Mouse (Mus musculus): ENCODE measurements around the gene Sohlh1. TPM values are rescaled to one million over a fixed set of nuclear protein-coding genes. Genes with fewer than 3 reads are reported as not detected.
"Not testable (repeated sequence)": the region's sequence is repeated elsewhere in the genome, so short reads cannot be mapped to it uniquely, and the experiment has no call there.

Sohlh1 gene
- polyA plus RNA-seq, 1 experiment from 2014 or later, result not detected

DNA sequence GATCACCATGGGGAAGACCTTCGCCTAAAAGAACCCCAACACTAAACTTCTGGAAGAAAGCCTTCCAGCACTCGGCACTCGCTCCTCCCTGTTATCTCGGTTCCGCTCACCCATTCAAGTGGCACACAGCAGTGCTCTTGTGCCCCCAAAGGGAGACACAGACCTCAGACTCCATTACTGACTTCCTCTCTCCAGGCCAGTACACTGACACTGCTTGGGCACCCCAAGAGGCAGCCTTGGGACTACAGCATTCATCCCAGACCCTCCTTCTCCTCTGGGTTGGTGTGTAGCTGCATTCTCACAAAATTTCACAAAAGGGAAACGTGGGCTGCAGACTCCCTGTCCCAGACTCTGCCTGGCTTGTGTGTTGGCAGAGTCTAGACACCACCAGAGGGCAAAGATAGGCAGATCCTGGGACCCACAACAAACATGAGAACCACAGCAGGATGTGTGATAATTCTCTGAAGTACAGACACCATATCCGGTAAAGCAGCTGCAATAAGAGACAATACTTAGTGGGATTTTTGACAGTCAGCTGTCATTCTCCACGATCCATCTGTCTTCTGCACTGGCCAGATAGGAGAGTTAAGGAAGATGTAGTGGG, 18.6 kb downstream of the Sohlh1 start:
- DNase-seq (ENCODE audit: low spot score), result no peak

DNA sequence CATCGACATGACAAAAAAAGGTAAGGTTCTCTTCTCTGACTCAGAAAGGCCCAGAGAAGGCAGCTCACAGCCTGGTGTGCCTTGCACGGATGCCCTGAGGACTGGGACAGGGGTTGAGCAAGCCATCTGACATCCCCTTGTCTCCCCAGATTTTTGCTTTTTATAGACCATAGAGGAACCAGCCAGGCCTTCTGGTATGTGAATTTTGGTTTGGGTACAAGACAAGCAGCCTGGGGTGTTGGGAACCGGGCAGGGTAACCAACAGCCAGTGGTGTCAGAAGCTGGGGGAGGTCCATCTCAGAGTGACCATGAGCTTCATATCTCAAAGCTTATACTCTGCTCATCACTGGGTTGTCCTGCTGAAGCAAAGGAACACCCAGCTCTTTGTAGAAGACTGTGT, 22.3 kb downstream of the Sohlh1 start:
- H3K36me3 ChIP-seq, result no peaks in the 10 kb centered on the region
- H3K4me1 ChIP-seq, result no peaks in the 10 kb centered on the region
- H3K9me3 ChIP-seq, result no peaks in the 10 kb centered on the region
- no peak overlapping the region for H3K4me3 ChIP-seq
- no peak for DNase-seq (ENCODE audit: low spot score)
- no peaks in the 10 kb centered on the region for H3K27me3 ChIP-seq (ENCODE audit: insufficient read depth, poor library complexity, severe bottlenecking)
- 78% methylated on average over 3 of the region's 3 CpGs for WGBS
- no peak overlapping the region for H3K27ac ChIP-seq

More for the DNA sequence above, 18.6 kb downstream of the Sohlh1 start:
- no peaks in the 10 kb centered on the region; the same call in 1 of the 2 replicates for H3K27me3 ChIP-seq (ENCODE audit: insufficient read depth, poor library complexity, severe bottlenecking)
- H3K9me3 ChIP-seq, result no peaks in the 10 kb centered on the region
- H3K27ac ChIP-seq, result no peak overlapping the region
- no peak overlapping the region for H3K4me3 ChIP-seq
- no peaks in the 10 kb centered on the region for H3K4me1 ChIP-seq
- H3K36me3 ChIP-seq, result no peaks in the 10 kb centered on the region
- 71% methylated on average over 8 of the region's 8 CpGs for WGBS

DNA sequence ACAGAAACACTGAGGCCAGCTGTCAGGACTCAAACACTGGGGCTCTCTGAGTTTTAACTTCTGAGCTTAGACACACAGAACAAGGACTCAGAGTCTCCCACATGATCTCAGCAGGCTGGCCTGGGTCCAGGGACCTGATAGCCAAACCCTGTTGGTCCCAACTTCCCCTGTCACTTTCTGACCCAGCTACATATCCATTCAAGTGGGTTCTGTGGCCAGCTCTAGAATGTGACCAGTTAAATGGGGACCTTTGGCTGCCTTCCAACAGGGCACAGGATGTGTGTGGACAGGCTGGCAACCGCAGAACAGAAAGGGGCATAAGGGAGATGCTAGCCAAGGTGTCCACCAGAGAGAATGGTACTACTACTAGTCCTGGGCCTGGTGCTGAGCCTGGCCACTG, 24.2 kb downstream of the Sohlh1 start, which contains the start of gene Lcn9:
TSS of gene Lcn9 (plus strand) at position 348 of the 400 bp plus-strand sequence.
- Histone ChIP-seq H3K27ac (no peak within 1 kb of the TSS), H3K4me3 (no peak within 1 kb of the TSS), H3K4me1 (no peaks in the 10 kb centered on the region), H3K27me3 (ENCODE audit: insufficient read depth, poor library complexity, severe bottlenecking) (no peaks in the 10 kb centered on the region), H3K9me3 (no peaks in the 10 kb centered on the region), H3K36me3 (no peaks in the 10 kb centered on the region)
- no peak for DNase-seq (ENCODE audit: low spot score)
- WGBS, result 72% methylated on average over 1 of the region's 1 CpGs

DNA sequence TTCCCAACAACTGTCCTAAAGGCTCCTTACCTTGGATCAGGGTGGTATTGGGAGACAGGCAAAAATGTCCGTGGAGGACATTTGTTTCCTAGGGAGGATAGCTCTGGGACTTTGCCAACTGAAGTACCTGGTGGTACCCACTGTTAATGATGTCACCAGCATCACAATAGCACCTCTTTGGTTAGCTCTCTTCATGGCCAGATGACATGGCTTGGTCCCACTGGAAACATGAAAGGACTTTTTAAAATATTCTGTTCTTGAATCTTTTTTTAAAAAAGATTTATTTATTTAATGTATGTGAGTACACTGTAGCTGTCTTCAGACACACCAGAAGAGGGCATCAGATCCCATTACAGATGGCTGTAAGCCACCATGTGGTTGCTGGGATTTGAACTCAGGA, 31.3 kb downstream of the Sohlh1 start, which contains the start of gene Glt6d1:
TSS of gene Glt6d1 (minus strand) at position 101 of the 400 bp plus-strand sequence.
- H3K36me3 ChIP-seq; H3K27ac ChIP-seq; DNase-seq (ENCODE audit: low spot score); H3K4me1 ChIP-seq; H3K4me3 ChIP-seq; H3K27me3 ChIP-seq (ENCODE audit: insufficient read depth, poor library complexity, severe bottlenecking); H3K9me3 ChIP-seq: not testable (repeated sequence)
- 73% methylated on average over 1 of the region's 1 CpGs for WGBS

DNA sequence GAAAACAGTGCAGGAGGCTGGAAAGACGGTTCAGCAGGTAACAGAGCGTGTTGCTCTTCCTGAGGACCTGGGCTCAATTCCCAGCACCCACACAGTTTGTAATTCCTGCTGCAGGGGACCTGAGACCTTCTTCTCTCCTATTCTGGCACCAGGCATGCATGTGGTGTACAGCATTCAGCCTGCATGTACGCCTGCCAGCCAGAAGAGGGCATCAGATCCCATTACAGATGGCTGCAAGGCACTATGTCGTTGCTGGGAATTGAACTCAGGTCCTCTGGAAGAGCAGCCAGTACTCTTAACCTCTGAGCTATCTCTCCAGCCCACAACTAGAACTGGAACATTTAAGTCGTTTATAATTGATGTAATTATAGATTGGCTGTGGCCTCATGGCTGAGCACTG, 33.7 kb downstream of the Sohlh1 start:
- Histone ChIP-seq H3K9me3 (no peaks in the 10 kb centered on the region), H3K4me3 (no peak overlapping the region), H3K4me1 (no peaks in the 10 kb centered on the region), H3K27ac (no peak overlapping the region), H3K36me3 (no peaks in the 10 kb centered on the region), H3K27me3 (ENCODE audit: insufficient read depth, poor library complexity, severe bottlenecking) (peaks cover 6% of the 10 kb centered on the region; the same call in 1 of the 2 replicates)
- 70% methylated on average over 5 of the region's 5 CpGs for WGBS
- DNase-seq (ENCODE audit: low spot score), result no peak

DNA sequence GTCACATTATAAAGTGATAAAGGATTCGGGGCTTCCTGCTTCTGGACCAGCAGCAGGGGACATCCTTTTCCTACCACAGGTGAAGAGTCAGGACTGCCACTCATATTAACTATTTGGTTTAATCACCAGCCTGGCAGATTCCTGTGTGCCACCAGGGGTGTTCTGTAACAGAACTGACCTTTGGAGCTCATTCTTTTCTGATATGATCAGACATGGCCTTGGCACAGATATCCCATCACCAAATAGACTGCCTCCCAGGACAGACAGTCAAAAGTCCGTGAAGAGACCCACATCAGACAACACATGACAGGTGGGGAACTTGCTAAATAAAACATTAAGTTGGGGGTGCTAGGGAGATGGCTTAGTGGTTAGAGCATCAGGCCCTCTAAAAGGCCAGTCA, 35.3 kb downstream of the Sohlh1 start:
- Histone ChIP-seq H3K4me1 (no peaks in the 10 kb centered on the region), H3K27ac (no peak overlapping the region), H3K36me3 (no peaks in the 10 kb centered on the region), H3K4me3 (no peak overlapping the region), H3K27me3 (ENCODE audit: insufficient read depth, poor library complexity, severe bottlenecking) (peaks cover 6% of the 10 kb centered on the region; the same call in 1 of the 2 replicates), H3K9me3 (no peaks in the 10 kb centered on the region)
- 63% methylated on average over 2 of the region's 2 CpGs for WGBS
- no peak for DNase-seq (ENCODE audit: low spot score)

DNA sequence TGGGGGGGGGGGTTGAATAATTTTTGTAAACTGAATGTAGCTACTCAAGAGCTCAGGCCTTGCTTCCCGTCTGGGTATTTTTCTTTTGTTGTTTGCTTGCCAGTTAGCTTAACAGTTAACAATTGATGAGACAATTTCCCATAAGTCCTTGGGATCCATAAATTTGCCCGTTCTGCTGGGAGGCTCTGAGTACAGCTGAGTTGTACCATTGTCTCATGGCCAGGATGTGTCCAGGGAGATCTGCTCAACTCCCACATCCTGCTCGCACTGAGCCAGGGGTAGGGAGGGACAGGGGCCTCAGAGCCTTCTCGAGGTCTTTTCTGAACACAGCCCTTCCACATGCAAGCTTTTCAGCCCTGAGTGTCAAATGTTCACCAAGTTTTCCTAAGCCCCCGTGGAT, 49.0 kb downstream of the Sohlh1 start:
- Histone ChIP-seq H3K27me3 (ENCODE audit: insufficient read depth, poor library complexity, severe bottlenecking) (no peaks in the 10 kb centered on the region), H3K9me3 (no peaks in the 10 kb centered on the region), H3K4me3 (no peak overlapping the region), H3K36me3 (no peaks in the 10 kb centered on the region), H3K4me1 (no peaks in the 10 kb centered on the region), H3K27ac (no peak overlapping the region)
- DNase-seq (ENCODE audit: low spot score), result no peak
- WGBS, result 53% methylated on average over 5 of the region's 5 CpGs

DNA sequence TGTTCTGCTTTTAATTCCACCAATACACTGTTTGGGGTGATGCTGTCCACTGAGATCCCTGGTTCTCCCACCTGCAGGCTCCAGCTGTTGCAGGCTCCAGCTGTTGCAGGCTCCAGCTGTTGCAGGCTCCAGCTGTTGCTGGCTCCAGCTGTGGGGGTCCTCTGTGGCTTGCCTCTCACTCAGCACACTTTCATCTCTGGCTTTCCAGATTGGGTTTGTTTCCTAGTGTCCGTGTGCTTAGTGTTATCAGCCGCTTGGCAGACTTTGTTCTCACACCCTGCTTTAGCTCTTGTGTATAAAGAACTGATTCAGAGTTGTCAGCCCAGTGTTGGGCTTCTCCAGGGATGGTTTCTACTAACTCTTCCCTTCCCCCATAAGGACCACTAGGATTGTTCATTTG, 49.4 kb downstream of the Sohlh1 start:
- no peak for DNase-seq (ENCODE audit: low spot score)

More for the DNA sequence above, 49.4 kb downstream of the Sohlh1 start:
- Histone ChIP-seq H3K27me3 (ENCODE audit: insufficient read depth, poor library complexity, severe bottlenecking) (no peaks in the 10 kb centered on the region), H3K36me3 (no peaks in the 10 kb centered on the region), H3K4me1 (no peaks in the 10 kb centered on the region), H3K27ac (no peak overlapping the region), H3K9me3 (no peaks in the 10 kb centered on the region), H3K4me3 (no peak overlapping the region)
- 13% methylated on average over 2 of the region's 2 CpGs for WGBS

Other genes starting within 250 kb of the Sohlh1 start
- gene Rabl6, start 238.7 kb downstream of the Sohlh1 start, polyA plus RNA-seq (2016; fragmentation: Nextera tagmentation; extraction: Ambion mirVana), result 57.9 and 69.6 TPM in 2 replicates
- gene Ccdc183, start 229.6 kb downstream of the Sohlh1 start, polyA plus RNA-seq (2016; fragmentation: Nextera tagmentation; extraction: Ambion mirVana), result 0.07 and 0.21 TPM in 2 replicates
- gene Tmem141, start 225.2 kb downstream of the Sohlh1 start, polyA plus RNA-seq (2016; fragmentation: Nextera tagmentation; extraction: Ambion mirVana), result 14.9 and 18.5 TPM in 2 replicates
- 0.26 and 1.5 TPM in 2 replicates for gene Fcna, start 219.2 kb downstream of the Sohlh1 start, polyA plus RNA-seq (2016; fragmentation: Nextera tagmentation; extraction: Ambion mirVana)
- not detected in 2 replicates for gene Lcn8, start 194.1 kb downstream of the Sohlh1 start, polyA plus RNA-seq (2016; fragmentation: Nextera tagmentation; extraction: Ambion mirVana)
- not detected in 2 replicates for gene Lcn5, start 189.3 kb downstream of the Sohlh1 start, polyA plus RNA-seq (2016; fragmentation: Nextera tagmentation; extraction: Ambion mirVana)
- gene Lcn6, start 170.5 kb downstream of the Sohlh1 start, polyA plus RNA-seq (2016; fragmentation: Nextera tagmentation; extraction: Ambion mirVana), result not detected in 2 replicates
- not detected in 2 replicates for gene Lcn10, start 164.5 kb downstream of the Sohlh1 start, polyA plus RNA-seq (2016; fragmentation: Nextera tagmentation; extraction: Ambion mirVana)
- not detected in 2 replicates for gene Obp2a, start 147.2 kb downstream of the Sohlh1 start, polyA plus RNA-seq (2016; fragmentation: Nextera tagmentation; extraction: Ambion mirVana)
- 53.4 and 65.8 TPM in 2 replicates for gene Bmyc, start 140.5 kb downstream of the Sohlh1 start, polyA plus RNA-seq (2016; fragmentation: Nextera tagmentation; extraction: Ambion mirVana)
- gene Obp2b, start 110.2 kb downstream of the Sohlh1 start, polyA plus RNA-seq (2016; fragmentation: Nextera tagmentation; extraction: Ambion mirVana), result not detected in 2 replicates
- gene Lcn3, start 81.7 kb downstream of the Sohlh1 start, polyA plus RNA-seq (2016; fragmentation: Nextera tagmentation; extraction: Ambion mirVana), result not detected in 2 replicates
- gene Lcn11, start 70.2 kb downstream of the Sohlh1 start, polyA plus RNA-seq (2016; fragmentation: Nextera tagmentation; extraction: Ambion mirVana), result not detected in 2 replicates
- gene Gm13539, start 65.0 kb downstream of the Sohlh1 start, polyA plus RNA-seq (2016; fragmentation: Nextera tagmentation; extraction: Ambion mirVana), result not detected in 2 replicates
- not detected in 2 replicates for gene Glt6d1, start 31.4 kb downstream of the Sohlh1 start, polyA plus RNA-seq (2016; fragmentation: Nextera tagmentation; extraction: Ambion mirVana)
- gene Lcn9, start 24.1 kb downstream of the Sohlh1 start, polyA plus RNA-seq (2016; fragmentation: Nextera tagmentation; extraction: Ambion mirVana), result not detected in 2 replicates
- gene Kcnt1, start 16.5 kb upstream of the Sohlh1 start, polyA plus RNA-seq (2016; fragmentation: Nextera tagmentation; extraction: Ambion mirVana), result 0.06 TPM in 1 of 2 replicates, not detected in the other
- 13.4 and 13.9 TPM in 2 replicates for gene Camsap1, start 136.0 kb upstream of the Sohlh1 start, polyA plus RNA-seq (2016; fragmentation: Nextera tagmentation; extraction: Ambion mirVana)
- gene Ubac1, start 174.5 kb upstream of the Sohlh1 start, polyA plus RNA-seq (2016; fragmentation: Nextera tagmentation; extraction: Ambion mirVana), result 116 and 127 TPM in 2 replicates

All from heart, embryonic 10.5 days (tissue).